Mouse (Mus musculus) CH12.LX (cell line): ENCODE measurements around the gene Syk. TPM values are rescaled to one million over a fixed set of nuclear protein-coding genes. Genes with fewer than 3 reads are reported as not detected.
A peak's percentile ranks its signal among the peaks of the same experiment; 100 is the strongest.

Experiments used
- DNase-seq: peaks from one replicate; pipeline ENCODE4 v3.0.0-alpha.2; 2013; ENCODE audit errors: extremely low read depth
- H3K27ac ChIP-seq: 2 replicates; pipeline ENCODE4 v1.5.1; 2012; ENCODE audit warnings: low read depth, mild to moderate bottlenecking, control low read depth, moderate library complexity; ENCODE audit not compliant: insufficient read depth
- H3K27me3 ChIP-seq: replicated peaks from 2 replicates; pipeline ENCODE3; 2012; ENCODE audit warnings: inconsistent platforms
- H3K36me3 ChIP-seq, 2 experiments: replicated peaks in 1 of 2; 2 replicates each; pipeline versions ENCODE3 to v1.6.1; 2012; ENCODE audit warnings: inconsistent platforms in 1 of 2, low read length in 1 of 2, mild to moderate bottlenecking in 1 of 2, mixed read lengths in 1 of 2, moderate library complexity in 1 of 2; ENCODE audit not compliant: control insufficient read depth in 1 of 2, insufficient read depth in 1 of 2
- H3K4me1 ChIP-seq, 2 experiments: 2 replicates each; pipeline ENCODE4 v1.6.1; 2012; ENCODE audit warnings: inconsistent platforms in 1 of 2, moderate library complexity in 1 of 2; ENCODE audit not compliant: insufficient read depth in 2 of 2, control insufficient read depth in 1 of 2
- H3K4me2 ChIP-seq: 2 replicates; pipeline ENCODE4 v1.6.1; 2012; ENCODE audit warnings: low read depth, mild to moderate bottlenecking, control low read depth; ENCODE audit not compliant: poor library complexity, insufficient read depth, severe bottlenecking
- H3K4me3 ChIP-seq, 3 experiments: fragments of 150-350 bp in 1 of 3; sonication (generic) in 1 of 3; replicated peaks in 1 of 3; 2 replicates each; pipeline versions ENCODE3 to v1.5.1; 2011 to 2012; ENCODE audit warnings: low read depth in 2 of 3, low read length in 2 of 3, mild to moderate bottlenecking in 2 of 3, moderate library complexity in 2 of 3, control low read depth in 1 of 3, improper control_type of control experiment in 1 of 3, inconsistent platforms in 1 of 3, mixed read lengths in 1 of 3; ENCODE audit not compliant: poor library complexity in 1 of 3
- H3K79me2 ChIP-seq: replicated peaks from 2 replicates; pipeline ENCODE4 v1.6.1; 2012; ENCODE audit warnings: mild to moderate bottlenecking, moderate library complexity; ENCODE audit not compliant: control insufficient read depth, poor library complexity, insufficient read depth, severe bottlenecking; ENCODE audit errors: extremely low read depth
- H3K9ac ChIP-seq: 2 replicates; pipeline ENCODE4 v1.6.1; 2012; ENCODE audit warnings: low read depth, mild to moderate bottlenecking, control low read depth, moderate library complexity; ENCODE audit not compliant: insufficient read depth
- H3K9me3 ChIP-seq: replicated peaks from 2 replicates; pipeline ENCODE3; 2012; ENCODE audit warnings: low read length, inconsistent platforms, mixed read lengths
- BHLHE40 ChIP-seq: IDR thresholded peaks from 2 replicates; pipeline ENCODE4 v1.6.1; 2011; ENCODE audit warnings: mild to moderate bottlenecking, low read depth, low read length, improper control_type of control experiment
- CHD1 ChIP-seq: IDR thresholded peaks from 2 replicates; pipeline ENCODE4 v1.6.1; 2012; ENCODE audit warnings: low read depth, low read length, improper control_type of control experiment, inconsistent platforms
- CHD2 ChIP-seq: IDR thresholded peaks from 2 replicates; pipeline ENCODE4 v1.6.1; 2011; ENCODE audit warnings: low read length, improper control_type of control experiment
- CTCF ChIP-seq, 2 experiments: IDR thresholded peaks in 1 of 2; conservative IDR thresholded peaks in 1 of 2; 2 replicates each; pipeline ENCODE4 v1.5.1; 2011 to 2012; ENCODE audit warnings: low read depth in 2 of 2, low read length in 2 of 2, improper control_type of control experiment in 1 of 2, inconsistent platforms in 1 of 2, mild to moderate bottlenecking in 1 of 2, moderate library complexity in 1 of 2
- E2F4 ChIP-seq: IDR thresholded peaks from 2 replicates; pipeline ENCODE4 v1.6.1; 2011; ENCODE audit warnings: low read depth, low read length, improper control_type of control experiment; ENCODE audit not compliant: insufficient replicate concordance
- ELF1 ChIP-seq: IDR thresholded peaks from 2 replicates; pipeline ENCODE4 v1.6.1; 2014; ENCODE audit warnings: low read depth, mild to moderate bottlenecking, inconsistent platforms, low read length, improper control_type of control experiment
- ETS1 ChIP-seq: conservative IDR thresholded peaks from 2 replicates; pipeline ENCODE4 v1.6.1; 2012; ENCODE audit warnings: low read depth, mild to moderate bottlenecking, inconsistent platforms, low read length, improper control_type of control experiment, moderate library complexity
- GABPA ChIP-seq: IDR thresholded peaks from 2 replicates; pipeline ENCODE4 v1.6.1; 2012; ENCODE audit warnings: low read depth, low read length, improper control_type of control experiment, inconsistent platforms; ENCODE audit not compliant: insufficient replicate concordance
- IRF4 ChIP-seq: IDR thresholded peaks from 2 replicates; pipeline ENCODE4 v1.6.1; 2014; ENCODE audit warnings: low read depth, mild to moderate bottlenecking, inconsistent platforms, low read length, improper control_type of control experiment
- JUN ChIP-seq: IDR thresholded peaks from 2 replicates; pipeline ENCODE4 v1.6.1; 2011; ENCODE audit warnings: low read depth, mild to moderate bottlenecking, low read length, improper control_type of control experiment, moderate library complexity; ENCODE audit not compliant: insufficient read depth
- JUND ChIP-seq: conservative IDR thresholded peaks from 2 replicates; pipeline ENCODE4 v1.6.1; 2011; ENCODE audit warnings: low read depth, low read length, improper control_type of control experiment
- KAT2A ChIP-seq: IDR thresholded peaks from 2 replicates; pipeline ENCODE4 v1.6.1; 2012; ENCODE audit warnings: low read length, improper control_type of control experiment, inconsistent platforms; ENCODE audit not compliant: insufficient replicate concordance
- MAFK ChIP-seq: IDR thresholded peaks from 2 replicates; pipeline ENCODE4 v1.6.1; 2011; ENCODE audit warnings: low read length, improper control_type of control experiment; ENCODE audit not compliant: insufficient replicate concordance
- MAX ChIP-seq: IDR thresholded peaks from 2 replicates; pipeline ENCODE4 v1.6.1; 2011; ENCODE audit warnings: low read length, improper control_type of control experiment
- MAZ ChIP-seq: IDR thresholded peaks from 2 replicates; pipeline ENCODE4 v1.6.1; 2012; ENCODE audit warnings: low read depth, mild to moderate bottlenecking, inconsistent platforms, low read length, improper control_type of control experiment, moderate library complexity
- MEF2A ChIP-seq: IDR thresholded peaks from 2 replicates; pipeline ENCODE4 v1.6.1; 2014; ENCODE audit warnings: low read depth, mild to moderate bottlenecking, inconsistent platforms, low read length, improper control_type of control experiment, borderline replicate concordance
- MXI1 ChIP-seq: IDR thresholded peaks from 2 replicates; pipeline ENCODE4 v1.6.1; 2011; ENCODE audit warnings: mild to moderate bottlenecking, low read depth, low read length, improper control_type of control experiment
- MYC ChIP-seq: IDR thresholded peaks from 2 replicates; pipeline ENCODE4 v1.6.1; 2011; ENCODE audit warnings: low read depth, mild to moderate bottlenecking, improper control_type of control experiment, low read length
- NELFE ChIP-seq: IDR thresholded peaks from 2 replicates; pipeline ENCODE4 v1.6.1; 2011; ENCODE audit warnings: low read depth, low read length, improper control_type of control experiment
- PAX5 ChIP-seq: IDR thresholded peaks from 2 replicates; pipeline ENCODE4 v1.6.1; 2012; ENCODE audit warnings: low read length, inconsistent platforms, mixed read lengths
- POLR2A ChIP-seq: IDR thresholded peaks from 2 replicates; pipeline ENCODE4 v1.6.1; 2011; ENCODE audit warnings: low read depth, mild to moderate bottlenecking, improper control_type of control experiment, low read length
- POLR2AphosphoS2 ChIP-seq: IDR thresholded peaks from 2 replicates; pipeline ENCODE4 v1.6.1; 2011; ENCODE audit warnings: low read depth, low read length, improper control_type of control experiment
- RAD21 ChIP-seq: IDR thresholded peaks from 2 replicates; pipeline ENCODE4 v1.6.1; 2011; ENCODE audit warnings: low read depth, mild to moderate bottlenecking, low read length, improper control_type of control experiment, moderate library complexity
- RCOR1 ChIP-seq: conservative IDR thresholded peaks from 2 replicates; pipeline ENCODE4 v1.6.1; 2012; ENCODE audit warnings: low read depth, mild to moderate bottlenecking, inconsistent platforms, low read length, improper control_type of control experiment
- SIN3A ChIP-seq: IDR thresholded peaks from 2 replicates; pipeline ENCODE4 v1.6.1; 2012; ENCODE audit warnings: low read length, improper control_type of control experiment, inconsistent platforms
- SMC3 ChIP-seq: IDR thresholded peaks from 2 replicates; pipeline ENCODE4 v1.6.1; 2011; ENCODE audit warnings: low read depth, low read length, improper control_type of control experiment
- TBP ChIP-seq: conservative IDR thresholded peaks from 2 replicates; pipeline ENCODE4 v1.6.1; 2011; ENCODE audit warnings: low read depth, low read length, improper control_type of control experiment
- TCF12 ChIP-seq: IDR thresholded peaks from 2 replicates; pipeline ENCODE4 v1.6.1; 2014; ENCODE audit warnings: low read depth, mild to moderate bottlenecking, inconsistent platforms, low read length, improper control_type of control experiment
- UBTF ChIP-seq: IDR thresholded peaks from 2 replicates; pipeline ENCODE4 v1.6.1; 2012; ENCODE audit warnings: low read depth, mild to moderate bottlenecking, inconsistent platforms, low read length, improper control_type of control experiment, moderate library complexity
- USF1 ChIP-seq: IDR thresholded peaks from 2 replicates; pipeline ENCODE4 v1.6.1; 2014; ENCODE audit warnings: low read depth, mild to moderate bottlenecking, inconsistent platforms, low read length, improper control_type of control experiment
- USF2 ChIP-seq: conservative IDR thresholded peaks from 2 replicates; pipeline ENCODE4 v1.6.1; 2011; ENCODE audit warnings: low read depth, low read length, improper control_type of control experiment
- ZC3H11A ChIP-seq: IDR thresholded peaks from 2 replicates; pipeline ENCODE4 v1.6.1; 2012; ENCODE audit warnings: low read depth, mild to moderate bottlenecking, inconsistent platforms, low read length, improper control_type of control experiment
- ZKSCAN1 ChIP-seq: IDR thresholded peaks from 2 replicates; pipeline ENCODE4 v1.6.1; 2012; ENCODE audit warnings: low read depth, inconsistent platforms, low read length, improper control_type of control experiment, borderline replicate concordance
- ZMIZ1 ChIP-seq: IDR thresholded peaks from 2 replicates; pipeline ENCODE4 v1.6.1; 2012; ENCODE audit warnings: low read depth, mild to moderate bottlenecking, inconsistent platforms, low read length, improper control_type of control experiment
- ZNF384 ChIP-seq: IDR thresholded peaks from 2 replicates; pipeline ENCODE4 v1.6.1; 2012; ENCODE audit warnings: low read depth, low read length, improper control_type of control experiment, inconsistent platforms
- dilution Hi-C: fragments of 300-500 bp; cut with MboI; formaldehyde crosslinking; loops from 2 replicates; pipeline ENCODE4 v1.14.3; 2020; ENCODE audit warnings: low sequenced_read_pairs; ENCODE audit not compliant: extremely low pct_unique_long_range_greater_than_20kb, extremely low pct_ligation_motif_present
- in situ Hi-C: fragments of 300-500 bp; cut with MboI; formaldehyde crosslinking; loops from 3 replicates; pipeline ENCODE4 v1.14.3; 2019; ENCODE audit warnings: low sequenced_read_pairs, low pct_ligation_motif_present, low pct_unique_long_range_greater_than_20kb, mixed read lengths
- polyA plus RNA-seq: library from polyadenylated mRNA; unstranded; fragments of >175 nt; gene quantifications from 2 replicates; pipeline ENCODE4 v1.2.1, GENCODE M21; 2012; ENCODE audit warnings: low read depth; ENCODE audit not compliant: insufficient read length
- total RNA-seq, 2 experiments: library from RNA; depleted of rRNA; stranded (reverse); fragments of 300-350 nt in 1 of 2; fragments of >200 nt in 1 of 2; gene quantifications; 2 replicates each; pipeline ENCODE4 v1.2.3; 2012 to 2014

Gene Syk
- total and polyA plus RNA-seq, 3 experiments, result 117 to 185 (median 163) TPM

GRCm38 (mm10) chr13:52566188-52566760 is 16.7 kb upstream of the Syk start (continued):
- 0 out of 2 replicates have a peak, but pooled peaks have one; percentile 46 for TF ChIP-seq MYC
- no peak; the same call in 1 of the 2 replicates for TF ChIP-seq IRF4
- TF ChIP-seq TBP, result no peak
- no peak for TF ChIP-seq RCOR1
- no peak for TF ChIP-seq ZNF384
- TF ChIP-seq TCF12, result peak; percentile 21; the same call in 1 of the 2 replicates
- peak; percentile 64; the same call in 1 of the 2 replicates for TF ChIP-seq BHLHE40
- TF ChIP-seq SMC3, result no peak; the same call in 1 of the 2 replicates
- TF ChIP-seq USF2, result no peak

- Histone ChIP-seq H3K27ac (peak overlapping the region; percentile 67), H3K36me3 (peaks cover 0 to 17% of the 10 kb centered on the region in 2 experiments), H3K4me3 (no peak overlapping the region), H3K27me3 (no peaks in the 10 kb centered on the region), H3K9ac (no peak overlapping the region), H3K4me2 (peak overlapping the region; percentile 30), H3K9me3 (no peaks in the 10 kb centered on the region), H3K79me2 (no peaks in the 10 kb centered on the region), H3K4me1 (peaks cover 36 to 96% of the 10 kb centered on the region in 2 experiments)
- in situ Hi-C loops, result loop anchor here (25.0 kb wide), 1 partner anchor 729 kb away; the partner anchor contains the start of gene Gadd45g
- dilution Hi-C loops, result no loop called here
- no peak for DNase-seq
- peak; percentile 62 for TF ChIP-seq IRF4
- TF ChIP-seq E2F4, result no peak
- no peak for TF ChIP-seq JUND
- TF ChIP-seq ZKSCAN1, result no peak
- 0 out of 2 replicates have a peak, but pooled peaks have one; percentile 29 for TF ChIP-seq MAZ
- peak; percentile 80 for TF ChIP-seq TCF12
- peak; percentile 64 for TF ChIP-seq BHLHE40
- no peak for TF ChIP-seq CHD2
- TF ChIP-seq MAX, result no peak
- no peak for TF ChIP-seq KAT2A
- no peak for TF ChIP-seq ZMIZ1
- no peak for TF ChIP-seq MYC
- TF ChIP-seq RCOR1, result no peak
- no peak for TF ChIP-seq ZC3H11A
- 0 out of 2 replicates have a peak, but pooled peaks have one; percentile 9 for TF ChIP-seq SMC3
- no peak for TF ChIP-seq NELFE
- no peak for TF ChIP-seq CHD1
- no peak for TF ChIP-seq POLR2A
- no peak for TF ChIP-seq SIN3A
- TF ChIP-seq MAFK, result no peak
- no peak for TF ChIP-seq ELF1
- TF ChIP-seq POLR2AphosphoS2, result no peak
- no peak for TF ChIP-seq MXI1
- TF ChIP-seq PAX5, result no peak
- no peak for TF ChIP-seq USF1
- no peak for TF ChIP-seq MEF2A
- TF ChIP-seq JUN, result no peak
- TF ChIP-seq USF2, result no peak
- TF ChIP-seq UBTF, result no peak
- TF ChIP-seq CTCF (conservative IDR thresholded peaks at IDR 0.05 in 1 of 2, IDR thresholded peaks at IDR 0.05 in 1 of 2; ENCODE audit: low read depth in 2 of 2, low read length in 2 of 2), result no peak
- TF ChIP-seq RAD21, result no peak
- TF ChIP-seq ETS1, result peak; percentile 10; the same call in 1 of the 2 replicates
- TF ChIP-seq ZNF384, result no peak
- no peak for TF ChIP-seq TBP
- no peak for TF ChIP-seq GABPA
Measured at GRCm38 (mm10) chr13:52566777-52567176, 16.2 kb upstream of the Syk start.
